Mouse (Mus musculus) heart, embryonic 13.5 days (tissue): Measurements from ENCODE around the gene Gm28048. TPM values are rescaled to one million over a fixed set of nuclear protein-coding genes. Genes with fewer than 3 reads are reported as not detected.

Experiments
- ATAC-seq: fragments of 200-750 bp; cut with Nextera tagmentation; 2 replicates; pipeline ENCODE4 v1.8.0; 2017; ENCODE audit warnings: moderate TSS enrichment; ENCODE audit not compliant: insufficient number of reproducible peaks, low FRiP score, low TSS enrichment; ENCODE audit errors: extremely low read depth
- H3K27ac ChIP-seq: fragments of 300-500 bp; sonication (generic); replicated peaks from 2 replicates; pipeline ENCODE4 v1.5.1; 2015; ENCODE audit warnings: moderate library complexity, mild to moderate bottlenecking, inconsistent platforms
- H3K27me3 ChIP-seq: fragments of 300-500 bp; sonication (generic); replicated peaks from 2 replicates; pipeline ENCODE4 v1.6.1; 2015; ENCODE audit warnings: mild to moderate bottlenecking, inconsistent platforms
- H3K36me3 ChIP-seq: fragments of 300-500 bp; sonication (generic); 2 replicates; pipeline ENCODE4 v1.6.1; 2015; ENCODE audit warnings: mild to moderate bottlenecking, inconsistent platforms
- H3K4me1 ChIP-seq: fragments of 300-500 bp; sonication (generic); 2 replicates; pipeline ENCODE4 v1.6.1; 2015; ENCODE audit warnings: inconsistent platforms
- H3K4me2 ChIP-seq: fragments of 300-500 bp; sonication (generic); 2 replicates; pipeline ENCODE4 v1.6.1; 2015; ENCODE audit warnings: inconsistent platforms, mild to moderate bottlenecking, moderate library complexity
- H3K4me3 ChIP-seq: fragments of 300-500 bp; sonication (generic); 2 replicates; pipeline ENCODE4 v1.5.1; 2015; ENCODE audit warnings: moderate library complexity, mild to moderate bottlenecking, inconsistent platforms
- H3K9ac ChIP-seq: fragments of 300-500 bp; sonication (generic); 2 replicates; pipeline ENCODE4 v1.6.1; 2015; ENCODE audit warnings: inconsistent platforms, mild to moderate bottlenecking, moderate library complexity
- H3K9me3 ChIP-seq: fragments of 300-500 bp; sonication (generic); 2 replicates; pipeline ENCODE4 v1.6.1; 2016; ENCODE audit warnings: inconsistent platforms
- WGBS: fragments of 180-500 bp; shearing (Covaris S2); methylation state at CpG from one replicate; pipeline ENCODE4 v1.1.7; 2015; ENCODE audit warnings: mixed read lengths; 5-methylcytosine and 5-hydroxymethylcytosine counted together
- polyA plus RNA-seq: library from polyadenylated mRNA; unstranded; fragments of >200 nt; fragmentation: Nextera tagmentation; extraction: Ambion mirVana; gene quantifications from 2 replicates; pipeline ENCODE4 v1.2.1, GENCODE M21; 2015

Gm28048 gene
- polyA plus RNA-seq, 1 experiment from 2014 or later = 7.8 TPM

DNA sequence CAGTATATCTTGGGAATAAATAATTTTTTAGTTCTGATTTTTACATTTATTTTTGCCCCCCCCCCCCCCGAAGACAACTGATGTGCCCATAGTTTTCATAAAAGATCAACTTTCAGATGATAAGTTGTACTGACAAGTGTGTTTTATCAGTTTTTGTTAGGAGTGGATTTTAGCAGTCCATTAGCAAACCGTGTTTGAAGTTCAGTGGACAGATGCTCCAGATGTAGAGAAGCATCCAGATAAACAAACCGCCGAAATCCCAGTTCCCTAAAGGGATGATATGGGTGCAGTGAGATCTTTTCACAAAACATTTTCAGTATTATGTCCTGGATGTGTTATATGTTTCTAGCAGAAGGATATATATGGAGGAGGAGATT lies 26.9 kb upstream of the Gm28048 start:
- H3K4me1 ChIP-seq = peaks cover 12% of the 10 kb centered on the region
- H3K4me2 ChIP-seq = peak overlapping the region; percentile 93
- no peaks in the 10 kb centered on the region for H3K27me3 ChIP-seq
- H3K9me3 ChIP-seq = no peaks in the 10 kb centered on the region
- 25% methylated on average over 4 of the region's 4 CpGs for WGBS
- peak overlapping the region; percentile 90 for H3K9ac ChIP-seq
- no peak for ATAC-seq
- peak overlapping the region; percentile 68 for H3K4me3 ChIP-seq
- peak overlapping the region; percentile 89 for H3K27ac ChIP-seq
- peaks cover 21% of the 10 kb centered on the region for H3K36me3 ChIP-seq

DNA sequence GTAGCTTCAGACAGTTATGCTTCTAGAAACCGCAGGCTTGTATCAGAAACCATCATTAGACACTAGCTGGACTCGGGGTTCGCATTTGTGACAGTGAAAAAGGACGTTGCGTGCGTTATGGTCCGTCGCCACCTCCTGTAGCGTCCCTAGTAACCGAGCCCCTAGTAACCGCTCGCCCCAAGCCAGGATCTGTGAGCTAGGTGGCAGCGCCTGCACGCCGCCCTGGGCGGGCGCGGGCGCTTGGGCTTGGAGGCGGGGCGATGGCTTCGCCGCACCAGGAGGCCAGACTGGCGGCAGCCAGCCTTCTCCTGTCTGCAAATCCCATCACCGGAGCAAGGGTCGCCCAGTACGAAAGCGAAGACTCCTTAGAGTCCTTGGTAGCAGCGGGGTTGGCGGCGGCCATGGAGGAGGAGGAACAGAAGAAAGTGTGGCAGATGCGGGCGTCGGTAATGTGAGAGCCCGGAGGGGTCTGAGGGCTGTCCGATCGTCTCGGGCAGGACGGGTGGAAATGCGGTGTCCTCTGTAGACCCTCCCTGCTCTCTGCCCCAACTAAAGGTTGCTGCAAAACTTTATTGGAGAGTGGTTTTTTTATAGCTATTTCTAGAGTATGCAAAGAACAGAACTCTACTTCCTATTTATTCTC lies 26.4 kb upstream of the Gm28048 start:
- H3K27me3 ChIP-seq = no peaks in the 10 kb centered on the region
- H3K4me3 ChIP-seq = peak overlapping the region; percentile 68
- ATAC-seq = peak; percentile 86
- under 1% methylated on average over 40 of the region's 40 CpGs for WGBS
- H3K36me3 ChIP-seq = peaks cover 26% of the 10 kb centered on the region
- peak overlapping the region; percentile 89 for H3K27ac ChIP-seq
- H3K4me2 ChIP-seq = peak overlapping the region; percentile 93
- peak overlapping the region; percentile 90 for H3K9ac ChIP-seq
- H3K4me1 ChIP-seq = peaks cover 12% of the 10 kb centered on the region
- no peaks in the 10 kb centered on the region for H3K9me3 ChIP-seq

DNA sequence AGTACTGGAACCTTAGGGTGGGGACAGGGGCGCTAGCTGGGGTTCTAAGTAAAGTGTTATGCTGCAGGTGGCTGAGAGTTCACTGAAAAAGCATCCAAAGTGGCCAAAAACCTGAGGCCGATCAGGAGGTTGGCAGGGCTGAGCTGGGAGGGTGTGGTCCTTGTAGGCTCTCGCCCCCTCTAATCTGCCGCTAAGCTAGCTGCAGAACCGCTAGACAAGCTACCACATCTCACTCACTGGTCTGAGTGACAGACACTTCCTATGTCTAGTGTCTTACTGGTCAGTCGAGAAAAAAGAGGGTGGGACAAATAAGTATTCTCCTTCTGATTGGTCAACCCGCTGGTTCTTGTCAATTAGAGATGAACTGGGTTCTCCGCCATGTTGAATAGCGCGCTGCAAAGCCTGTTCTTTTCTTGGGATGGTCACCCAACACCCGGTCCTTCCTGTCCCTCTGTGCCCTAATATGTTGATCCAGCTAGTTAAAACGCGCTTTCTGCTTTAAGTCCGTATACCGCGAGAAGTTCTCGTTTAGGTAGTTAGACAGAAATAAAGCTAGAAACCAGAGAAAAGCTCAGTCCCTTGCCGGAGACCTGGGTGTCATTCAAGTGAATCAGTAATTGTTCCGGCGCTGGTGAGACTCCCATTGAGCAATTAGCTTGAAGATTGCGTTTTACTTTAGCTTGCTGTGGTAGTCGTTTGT lies 25.7 kb upstream of the Gm28048 start, which contains the start of gene Fam161a:
TSS of gene Fam161a (plus strand) at position 51 of the 700 bp plus-strand sequence.
- peak within 1 kb of the TSS; percentile 89 for H3K27ac ChIP-seq
- ATAC-seq = peak; percentile 84
- WGBS = 1% methylated on average over 22 of the region's 22 CpGs

DNA sequence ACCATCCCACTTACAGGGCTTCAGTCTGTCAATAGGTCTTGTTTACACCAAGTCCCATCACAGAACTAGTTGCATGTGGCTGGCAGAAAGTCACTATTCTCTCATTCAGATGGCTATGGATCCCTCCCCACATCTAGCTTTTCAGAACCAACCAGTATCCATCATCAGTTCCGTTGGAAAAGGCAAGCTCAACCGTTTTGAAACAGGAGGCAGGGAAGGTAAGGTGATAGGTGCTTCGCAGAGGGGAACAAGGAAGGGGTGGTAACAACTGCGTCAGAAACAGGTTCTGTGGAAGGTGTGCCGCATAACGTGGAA lies 25.2 kb upstream of the Gm28048 start:
- Histone ChIP-seq H3K36me3 (peaks cover 37% of the 10 kb centered on the region), H3K9me3 (no peaks in the 10 kb centered on the region), H3K4me1 (peaks cover 12% of the 10 kb centered on the region), H3K27me3 (no peaks in the 10 kb centered on the region), H3K4me2 (peak overlapping the region; percentile 93), H3K27ac (peak overlapping the region; percentile 89), H3K4me3 (peak overlapping the region; percentile 68), H3K9ac (peak overlapping the region; percentile 77)
- 5% methylated on average over 6 of the region's 6 CpGs for WGBS
- no peak for ATAC-seq

More for the DNA sequence above, 25.7 kb upstream of the Gm28048 start, which contains the start of gene Fam161a:
- Histone ChIP-seq H3K4me3 (peak within 1 kb of the TSS; percentile 68), H3K27me3 (no peaks in the 10 kb centered on the region), H3K9me3 (no peaks in the 10 kb centered on the region), H3K4me2 (peak within 1 kb of the TSS; percentile 93), H3K36me3 (peaks cover 32% of the 10 kb centered on the region), H3K4me1 (peaks cover 12% of the 10 kb centered on the region), H3K9ac (peak within 1 kb of the TSS; percentile 90)

DNA sequence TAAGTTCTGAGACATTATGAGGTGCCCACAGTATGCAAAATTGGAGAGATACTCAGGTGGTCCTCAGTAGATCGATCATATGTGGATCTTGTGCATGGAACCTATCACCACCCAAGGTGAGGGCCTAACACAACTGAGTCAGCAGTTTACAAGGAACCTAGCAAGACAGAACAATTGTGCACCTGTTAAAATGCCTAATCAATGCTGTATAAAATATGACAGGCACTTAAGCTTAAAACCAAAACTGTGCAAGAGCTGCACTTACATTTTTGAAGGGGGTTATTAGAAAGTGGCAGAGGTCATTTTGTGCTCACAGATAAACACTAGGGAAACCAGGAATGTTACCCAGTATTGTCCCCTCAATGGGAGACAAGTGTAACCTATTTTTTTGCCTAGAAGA lies 23.4 kb upstream of the Gm28048 start:
- peaks cover 53% of the 10 kb centered on the region for H3K36me3 ChIP-seq

DNA sequence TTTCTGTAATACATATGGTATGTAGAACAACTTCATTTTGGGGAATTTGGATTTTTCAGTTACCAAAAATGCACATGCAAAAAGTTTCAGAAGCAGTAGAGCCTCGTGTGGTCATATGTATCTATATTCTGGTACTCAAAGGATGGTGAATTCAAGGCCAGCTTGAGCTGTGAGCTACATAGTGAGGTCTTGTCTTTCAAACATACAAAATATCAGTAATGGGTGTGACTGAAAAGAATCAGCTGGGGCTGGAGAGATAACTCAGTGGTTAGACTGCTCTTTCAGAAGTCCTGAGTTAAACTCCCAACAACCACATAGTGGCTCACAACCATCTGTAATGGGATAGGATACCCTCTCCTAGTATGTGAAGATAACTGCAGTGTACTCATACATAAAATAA lies 16.4 kb upstream of the Gm28048 start:
- 70% methylated on average over 1 of the region's 1 CpGs for WGBS
- ATAC-seq = no peak

More for the DNA sequence above, 23.4 kb upstream of the Gm28048 start:
- no peak for ATAC-seq
- Histone ChIP-seq H3K9me3 (no peaks in the 10 kb centered on the region), H3K4me3 (no peak overlapping the region), H3K9ac (no peak overlapping the region; the same call in 1 of the 2 replicates), H3K4me2 (no peak overlapping the region), H3K4me1 (peaks cover 12% of the 10 kb centered on the region), H3K27ac (no peak overlapping the region), H3K27me3 (no peaks in the 10 kb centered on the region)
- WGBS = 84% methylated on average over 1 of the region's 1 CpGs

DNA sequence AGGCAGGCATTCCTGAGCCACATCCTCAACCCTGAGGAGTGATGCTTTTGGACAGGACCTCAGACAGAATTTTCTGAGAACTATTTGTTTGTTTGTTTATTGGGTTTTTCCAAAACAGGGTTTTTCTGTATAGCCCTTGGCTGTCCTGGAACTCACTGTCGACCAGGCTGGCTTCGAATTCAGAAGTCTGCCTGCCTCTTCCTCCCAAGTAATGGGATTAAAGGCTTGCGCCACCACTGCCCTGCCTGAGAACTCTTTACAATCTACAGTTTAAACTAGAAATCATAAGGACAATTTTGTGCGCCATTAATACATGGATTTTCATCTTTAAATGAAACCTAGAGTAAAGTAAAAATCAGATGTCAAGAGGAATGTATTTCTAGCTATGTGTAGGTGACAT lies 13.6 kb upstream of the Gm28048 start:
- Histone ChIP-seq H3K4me1 (peaks cover 13% of the 10 kb centered on the region), H3K4me2 (no peak overlapping the region), H3K9ac (no peak overlapping the region), H3K27ac (no peak overlapping the region), H3K27me3 (no peaks in the 10 kb centered on the region), H3K36me3 (peaks cover 65% of the 10 kb centered on the region), H3K4me3 (no peak overlapping the region), H3K9me3 (no peaks in the 10 kb centered on the region)
- 96% methylated on average over 4 of the region's 4 CpGs for WGBS
- ATAC-seq = no peak

More for the DNA sequence above, 16.4 kb upstream of the Gm28048 start:
- H3K4me1 ChIP-seq = no peaks in the 10 kb centered on the region
- no peak overlapping the region for H3K27ac ChIP-seq
- no peak overlapping the region for H3K4me2 ChIP-seq
- no peak overlapping the region for H3K4me3 ChIP-seq
- H3K27me3 ChIP-seq = no peaks in the 10 kb centered on the region
- no peak overlapping the region for H3K9ac ChIP-seq
- no peaks in the 10 kb centered on the region for H3K9me3 ChIP-seq
- peaks cover 90% of the 10 kb centered on the region for H3K36me3 ChIP-seq

DNA sequence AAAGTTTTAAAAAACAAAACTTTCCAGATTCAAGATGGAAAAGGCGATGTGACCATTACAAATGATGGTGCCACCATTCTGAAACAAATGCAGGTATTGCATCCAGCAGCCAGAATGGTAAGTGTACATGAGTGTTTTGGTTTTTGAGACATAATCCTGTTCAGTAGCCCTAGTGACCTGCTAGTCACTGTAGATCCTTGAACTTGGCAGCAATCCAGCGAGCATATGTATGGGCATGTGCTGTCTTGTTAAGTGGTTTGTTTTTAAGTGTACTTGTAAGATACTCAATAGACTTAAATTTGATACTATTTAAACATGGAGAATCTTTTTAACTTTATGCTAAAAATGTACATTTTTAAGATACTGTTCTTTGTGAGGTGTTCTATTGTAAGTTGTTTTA lies 12.4 kb upstream of the Gm28048 start:
- Histone ChIP-seq H3K27me3 (no peaks in the 10 kb centered on the region), H3K4me1 (peaks cover 13% of the 10 kb centered on the region), H3K9ac (no peak overlapping the region), H3K4me2 (no peak overlapping the region), H3K36me3 (peaks cover 53% of the 10 kb centered on the region), H3K27ac (no peak overlapping the region), H3K4me3 (no peak overlapping the region), H3K9me3 (no peaks in the 10 kb centered on the region)
- no peak for ATAC-seq
- WGBS = 92% methylated on average over 2 of the region's 2 CpGs

DNA sequence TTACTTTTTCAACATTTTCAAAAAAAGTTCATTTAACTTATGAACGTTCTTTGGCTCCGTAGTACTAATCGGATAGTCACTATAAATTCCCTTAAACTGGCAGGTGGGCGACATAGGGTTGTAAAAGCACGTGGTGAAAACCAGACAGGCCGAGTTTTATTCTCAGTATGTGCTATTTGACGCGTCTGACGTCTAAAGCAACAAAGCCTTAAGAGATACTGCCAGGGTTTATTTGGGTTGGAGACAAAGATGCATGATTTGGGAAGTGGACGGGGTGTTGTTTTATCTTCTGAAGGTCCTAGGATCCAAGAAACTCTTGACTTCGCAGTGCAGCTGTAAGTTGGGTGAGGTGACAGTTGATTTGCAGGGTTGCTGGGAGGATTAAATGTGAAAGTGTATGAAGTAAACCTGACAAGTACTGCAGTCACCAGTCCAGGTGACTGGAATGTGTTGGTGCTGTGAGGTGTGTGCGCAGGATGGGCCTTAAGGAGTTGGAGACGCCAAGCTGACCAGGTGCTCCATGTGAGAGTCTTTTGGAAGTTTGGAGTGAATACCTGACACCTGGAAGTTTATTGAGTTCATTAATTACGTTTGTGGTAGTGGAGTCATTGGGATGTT lies 9.4 kb upstream of the Gm28048 start:
- WGBS = 8% methylated on average over 14 of the region's 14 CpGs
- Histone ChIP-seq H3K4me2 (peak overlapping the region; percentile 96), H3K36me3 (peaks cover 30% of the 10 kb centered on the region), H3K27me3 (no peaks in the 10 kb centered on the region), H3K9ac (peak overlapping the region; percentile 96), H3K4me3 (peak overlapping the region; percentile 77), H3K27ac (peak overlapping the region; percentile 92; the same call in 1 of the 2 replicates), H3K9me3 (no peaks in the 10 kb centered on the region), H3K4me1 (peaks cover 13% of the 10 kb centered on the region)
- no peak for ATAC-seq

DNA sequence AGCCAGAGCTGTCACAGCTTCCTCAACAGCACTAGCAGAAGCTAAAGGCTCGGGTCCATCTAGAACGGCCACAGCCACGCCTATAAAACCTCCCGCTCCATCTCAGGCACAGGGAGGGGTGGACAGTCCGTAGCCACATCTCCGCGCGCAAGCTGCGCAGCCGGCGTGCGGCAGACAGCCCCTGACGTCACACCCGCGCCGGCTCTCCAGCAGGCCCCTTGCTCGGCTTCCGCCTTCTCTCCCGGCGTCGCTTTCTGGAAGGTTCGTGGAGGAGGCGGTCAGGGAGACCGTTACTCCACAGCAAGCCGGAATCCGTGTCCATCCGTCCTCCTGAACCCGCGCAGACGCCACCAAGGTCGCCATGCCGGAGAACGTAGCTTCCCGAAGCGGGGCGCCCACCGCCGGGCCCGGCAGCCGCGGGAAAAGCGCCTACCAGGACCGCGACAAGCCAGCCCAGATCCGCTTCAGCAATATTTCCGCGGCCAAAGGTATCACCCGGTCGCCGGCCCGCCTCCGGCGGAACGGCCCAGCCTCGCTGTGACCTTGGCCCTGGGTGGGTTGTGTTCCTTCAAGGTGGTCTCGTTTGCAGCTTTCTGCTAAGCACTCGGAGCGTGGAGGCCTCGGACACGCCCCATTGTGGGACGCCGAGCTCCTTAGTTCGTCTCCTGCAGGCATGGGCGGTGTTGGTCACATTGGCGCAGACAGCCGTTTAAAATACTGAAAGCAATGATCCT lies 8.7 kb upstream of the Gm28048 start, which contains the start of gene Cct4:
TSS of gene Cct4 (plus strand) at position 127 of the 734 bp plus-strand sequence.
- WGBS = under 1% methylated on average over 66 of the region's 66 CpGs
- Histone ChIP-seq H3K4me2 (peak within 1 kb of the TSS; percentile 96), H3K4me1 (peaks cover 13% of the 10 kb centered on the region), H3K36me3 (peaks cover 24% of the 10 kb centered on the region), H3K27ac (peak within 1 kb of the TSS; percentile 92), H3K27me3 (no peaks in the 10 kb centered on the region), H3K9ac (peak within 1 kb of the TSS; percentile 96), H3K4me3 (peak within 1 kb of the TSS; percentile 77), H3K9me3 (no peaks in the 10 kb centered on the region)
- peak; percentile 97 for ATAC-seq

DNA sequence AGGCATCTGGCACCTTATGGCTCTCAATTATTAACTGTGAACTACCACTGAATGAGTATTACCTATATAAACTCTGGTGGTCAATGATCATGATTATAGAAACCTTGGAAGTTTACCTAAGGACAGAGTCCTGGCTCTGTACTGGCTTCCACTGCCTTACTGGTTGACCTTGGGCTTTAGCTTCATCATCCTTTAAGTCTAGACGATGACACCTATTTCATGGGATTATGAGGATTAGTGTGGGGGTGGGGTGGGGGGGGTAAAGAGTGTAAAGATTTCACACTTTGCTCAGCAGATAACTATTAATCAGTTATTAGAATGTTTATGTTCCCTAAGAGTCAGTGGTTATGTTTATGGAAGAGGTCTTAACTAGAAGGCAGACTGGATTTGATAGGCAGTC lies 7.9 kb upstream of the Gm28048 start:
- H3K9ac ChIP-seq = peak overlapping the region; percentile 96
- H3K4me1 ChIP-seq = peaks cover 13% of the 10 kb centered on the region
- ATAC-seq = no peak
- WGBS = 52% methylated on average over 1 of the region's 1 CpGs
- no peaks in the 10 kb centered on the region for H3K27me3 ChIP-seq
- peak overlapping the region; percentile 96 for H3K4me2 ChIP-seq
- H3K9me3 ChIP-seq = no peaks in the 10 kb centered on the region
- peak overlapping the region; percentile 77 for H3K4me3 ChIP-seq
- H3K36me3 ChIP-seq = peaks cover 16% of the 10 kb centered on the region
- peak overlapping the region; percentile 92 for H3K27ac ChIP-seq
